Mouse (Mus musculus) ES-Bruce4 (cell line): Measurements from ENCODE around the gene Rab24. TPM values are rescaled to one million over a fixed set of nuclear protein-coding genes. Genes with fewer than 3 reads are reported as not detected.

Source experiments
- H3K27ac ChIP-seq: 2 replicates; pipeline ENCODE4 v1.5.1; 2012; ENCODE audit warnings: low read length, inconsistent platforms; ENCODE audit not compliant: insufficient read depth
- H3K27me3 ChIP-seq: 2 replicates; pipeline ENCODE4 v1.6.1; 2012; ENCODE audit warnings: mild to moderate bottlenecking, low read length, inconsistent platforms; ENCODE audit not compliant: control insufficient read depth, poor library complexity, insufficient read depth, severe bottlenecking
- H3K36me3 ChIP-seq: 2 replicates; pipeline ENCODE4 v1.6.1; 2012; ENCODE audit warnings: inconsistent platforms, mild to moderate bottlenecking, low read length, moderate library complexity; ENCODE audit not compliant: control insufficient read depth, poor library complexity, insufficient read depth, severe bottlenecking
- H3K4me1 ChIP-seq: one replicate; pipeline ENCODE4 v1.8.1; 2011; ENCODE audit warnings: low read length; ENCODE audit not compliant: control insufficient read depth, insufficient read depth
- H3K4me3 ChIP-seq: 2 replicates; pipeline ENCODE4 v1.5.1; 2011; ENCODE audit warnings: low read depth, mild to moderate bottlenecking, low read length
- H3K9ac ChIP-seq: 2 replicates; pipeline ENCODE4 v1.6.1; 2012; ENCODE audit warnings: low read depth, mild to moderate bottlenecking, inconsistent platforms; ENCODE audit not compliant: poor library complexity, severe bottlenecking
- H3K9me3 ChIP-seq: replicated peaks from 2 replicates; pipeline ENCODE4 v1.6.1; 2012; ENCODE audit warnings: mild to moderate bottlenecking, low read length, inconsistent platforms; ENCODE audit not compliant: control insufficient read depth, poor library complexity, insufficient read depth, severe bottlenecking
- CTCF ChIP-seq: IDR thresholded peaks from one replicate; pipeline ENCODE4 v1.8.1; 2011; ENCODE audit warnings: low read depth, low read length
- EP300 ChIP-seq: IDR thresholded peaks from 2 replicates; pipeline ENCODE4 v1.6.1; 2011; ENCODE audit warnings: low read depth, low read length; ENCODE audit not compliant: insufficient read depth
- POLR2A ChIP-seq: IDR thresholded peaks from one replicate; pipeline ENCODE4 v1.8.1; 2011; ENCODE audit warnings: low read length; ENCODE audit not compliant: insufficient read depth
- polyA plus RNA-seq: library from polyadenylated mRNA; stranded (reverse); fragments of >200 nt; gene quantifications from 2 replicates; pipeline ENCODE4 v1.2.4, GENCODE M21; 2011; ENCODE audit warnings: low read depth; ENCODE audit not compliant: missing spikeins, insufficient read depth, insufficient read length

Rab24 gene
- polyA plus RNA-seq, 1 experiment: 40.5 TPM

DNA sequence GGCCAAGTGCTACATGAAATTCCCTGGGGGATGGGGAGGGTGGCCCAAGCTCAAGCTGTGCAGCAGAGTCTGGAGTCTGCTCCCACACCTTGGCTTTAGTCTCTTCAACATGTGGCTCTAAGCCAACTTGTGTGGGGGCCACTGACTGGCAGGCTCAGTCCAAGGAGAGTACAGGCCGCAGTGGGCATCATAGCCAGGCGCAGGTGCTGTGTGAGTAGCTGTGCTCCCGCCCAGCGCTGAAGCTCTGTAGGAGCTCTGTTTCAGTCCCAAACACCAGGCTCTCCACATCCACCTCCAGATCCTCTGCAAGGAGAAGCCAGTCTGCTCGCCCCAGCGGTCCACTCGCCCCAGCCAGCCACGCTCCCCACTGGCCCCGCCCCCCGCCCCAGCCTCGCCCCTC, 3.9 kb upstream of the Rab24 start:
- H3K27me3 ChIP-seq: no peaks in the 10 kb centered on the region
- H3K36me3 ChIP-seq: peaks cover 16% of the 10 kb centered on the region
- peak overlapping the region; percentile 51 for H3K27ac ChIP-seq
- H3K9ac ChIP-seq: 0 out of 2 replicates have a peak overlapping the region, but pooled peaks have one; percentile 23
- no peak overlapping the region for H3K4me3 ChIP-seq
- no peaks in the 10 kb centered on the region for H3K9me3 ChIP-seq
- peaks cover 5% of the 10 kb centered on the region for H3K4me1 ChIP-seq
- TF ChIP-seq CTCF (no peak), EP300 (no peak), POLR2A (no peak)

GRCm38 (mm10) chr13:55322130-55322825, 532 bp upstream of the Rab24 start:
- H3K4me1 ChIP-seq: no peaks in the 10 kb centered on the region
- H3K9me3 ChIP-seq: no peaks in the 10 kb centered on the region
- peak overlapping the region; percentile 8; the same call in 1 of the 2 replicates for H3K27ac ChIP-seq
- TF ChIP-seq POLR2A (no peak), CTCF (peak; percentile 27), EP300 (no peak)
- H3K36me3 ChIP-seq: peaks cover 16% of the 10 kb centered on the region
- peak overlapping the region; percentile 82 for H3K9ac ChIP-seq
- peak overlapping the region; percentile 87 for H3K4me3 ChIP-seq
- H3K27me3 ChIP-seq: no peaks in the 10 kb centered on the region

DNA sequence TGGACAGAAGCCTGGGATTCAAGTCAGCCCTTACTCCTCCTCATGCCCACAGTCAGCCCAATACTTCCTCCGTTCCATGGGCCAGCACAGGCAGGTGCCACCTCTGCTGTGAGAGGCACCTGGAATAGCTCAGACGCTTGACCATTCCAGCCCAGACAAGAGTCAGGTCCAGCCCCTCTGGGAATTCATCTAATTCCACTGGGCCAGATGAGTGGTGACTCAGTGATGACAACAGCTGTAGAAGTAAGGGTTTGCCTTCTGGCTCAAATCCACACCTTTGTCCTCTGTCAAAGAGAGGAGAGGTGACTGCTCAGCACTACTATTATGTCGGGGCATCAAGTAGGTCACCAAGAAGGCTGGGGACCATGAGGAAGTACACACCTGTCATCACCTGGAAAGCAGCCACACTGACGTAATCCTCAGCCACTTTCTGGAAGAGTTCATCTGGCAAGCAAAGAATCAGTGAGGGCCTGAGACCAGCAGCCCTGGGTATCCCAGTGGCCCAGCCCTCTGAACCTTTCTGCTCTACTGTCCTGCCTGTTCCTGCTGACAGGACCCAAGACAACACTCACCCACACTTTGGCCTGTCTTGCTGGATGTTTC, 1.7 kb downstream of the Rab24 start, which contains the start of gene Prelid1:
Gene Prelid1 (plus strand): TSS at position 570 of the 603 bp plus-strand sequence.
- H3K36me3 ChIP-seq: peaks cover 16% of the 10 kb centered on the region
- no peaks in the 10 kb centered on the region for H3K4me1 ChIP-seq
- H3K9me3 ChIP-seq: no peaks in the 10 kb centered on the region
- no peak for TF ChIP-seq EP300
- H3K9ac ChIP-seq: peak within 1 kb of the TSS; percentile 82
- H3K27ac ChIP-seq: no peak within 1 kb of the TSS
- H3K27me3 ChIP-seq: no peaks in the 10 kb centered on the region
- H3K4me3 ChIP-seq: peak within 1 kb of the TSS; percentile 87

DNA sequence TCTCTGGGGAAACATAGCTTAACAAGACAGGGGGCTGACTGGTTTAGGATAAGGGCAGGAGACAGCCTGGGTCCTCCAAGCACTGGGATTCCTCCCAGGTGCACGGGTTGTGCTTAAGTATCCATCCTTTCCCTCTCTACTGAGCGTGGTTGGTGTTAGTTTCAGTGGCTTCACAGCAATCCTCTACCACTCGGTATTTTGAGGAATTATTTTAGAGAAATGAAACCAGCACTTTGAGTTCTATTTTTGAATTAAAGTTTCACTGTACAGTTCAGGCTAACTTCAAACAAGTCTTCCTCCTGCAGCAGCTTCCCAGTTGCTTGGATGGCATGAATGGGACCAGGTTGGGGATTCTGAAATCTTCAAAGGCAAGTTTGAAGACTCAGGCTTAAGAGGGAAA, 3.4 kb downstream of the Rab24 start:
- no peaks in the 10 kb centered on the region for H3K9me3 ChIP-seq
- H3K4me3 ChIP-seq: no peak overlapping the region
- H3K4me1 ChIP-seq: no peaks in the 10 kb centered on the region
- no peak for TF ChIP-seq EP300
- no peak for TF ChIP-seq CTCF
- TF ChIP-seq POLR2A: no peak
- no peak overlapping the region for H3K27ac ChIP-seq
- H3K36me3 ChIP-seq: peaks cover 18% of the 10 kb centered on the region
- no peak overlapping the region for H3K9ac ChIP-seq
- no peaks in the 10 kb centered on the region for H3K27me3 ChIP-seq

GRCm38 (mm10) chr13:55314891-55315412, 6.8 kb downstream of the Rab24 start:
- no peaks in the 10 kb centered on the region for H3K4me1 ChIP-seq
- H3K9ac ChIP-seq: no peak overlapping the region
- H3K4me3 ChIP-seq: no peak overlapping the region
- H3K27ac ChIP-seq: no peak overlapping the region
- peaks cover 48% of the 10 kb centered on the region for H3K36me3 ChIP-seq
- H3K9me3 ChIP-seq: no peaks in the 10 kb centered on the region
- no peaks in the 10 kb centered on the region for H3K27me3 ChIP-seq
- TF ChIP-seq POLR2A (no peak), CTCF (no peak), EP300 (no peak)

GRCm38 (mm10) chr13:55313051-55313450, 8.7 kb downstream of the Rab24 start:
- Histone ChIP-seq H3K4me3 (no peak overlapping the region), H3K27ac (no peak overlapping the region), H3K27me3 (no peaks in the 10 kb centered on the region), H3K4me1 (no peaks in the 10 kb centered on the region), H3K9ac (no peak overlapping the region), H3K36me3 (peaks cover 58% of the 10 kb centered on the region), H3K9me3 (no peaks in the 10 kb centered on the region)
- TF ChIP-seq POLR2A: no peak
- TF ChIP-seq CTCF: no peak
- TF ChIP-seq EP300: no peak
